Mouse (Mus musculus) stomach, embryonic 15.5 days (tissue): Measurements from ENCODE around the gene Fndc10. TPM values are rescaled to one million over a fixed set of nuclear protein-coding genes. Genes with fewer than 3 reads are reported as not detected.

ENCODE experiments used
- ATAC-seq: fragments of 200-750 bp; cut with Nextera tagmentation; 2 replicates; pipeline ENCODE4 v1.8.0; 2017; ENCODE audit warnings: low read depth, moderate number of reproducible peaks, moderate TSS enrichment; ENCODE audit not compliant: insufficient read depth, low FRiP score
- H3K27ac ChIP-seq: fragments of 300-500 bp; sonication (generic); 2 replicates; pipeline ENCODE4 v1.5.1; 2015; ENCODE audit warnings: mild to moderate bottlenecking, inconsistent platforms
- H3K27me3 ChIP-seq: fragments of 300-500 bp; sonication (generic); replicated peaks from 2 replicates; pipeline ENCODE4 v1.6.1; 2015; ENCODE audit warnings: inconsistent platforms
- H3K36me3 ChIP-seq: fragments of 300-500 bp; sonication (generic); 2 replicates; pipeline ENCODE4 v1.6.1; 2015; ENCODE audit warnings: inconsistent platforms
- H3K4me1 ChIP-seq: fragments of 300-500 bp; sonication (generic); 2 replicates; pipeline ENCODE4 v1.6.1; 2015; ENCODE audit warnings: inconsistent platforms
- H3K4me2 ChIP-seq: fragments of 300-500 bp; sonication (generic); 2 replicates; pipeline ENCODE4 v1.6.1; 2015; ENCODE audit warnings: mild to moderate bottlenecking, inconsistent platforms
- H3K4me3 ChIP-seq: fragments of 300-500 bp; sonication (generic); replicated peaks from 2 replicates; pipeline ENCODE4 v1.5.1; 2015; ENCODE audit warnings: inconsistent platforms
- H3K9ac ChIP-seq: fragments of 300-500 bp; sonication (generic); 2 replicates; pipeline ENCODE4 v1.6.1; 2015; ENCODE audit warnings: inconsistent platforms
- H3K9me3 ChIP-seq: fragments of 300-500 bp; sonication (generic); 2 replicates; pipeline ENCODE4 v1.6.1; 2016; ENCODE audit warnings: inconsistent platforms
- WGBS: fragments of 180-500 bp; shearing (Covaris S2); methylation state at CpG from one replicate; pipeline ENCODE4 v1.1.7; 2015; 5-methylcytosine and 5-hydroxymethylcytosine counted together
- polyA plus RNA-seq: library from polyadenylated mRNA; unstranded; fragments of >200 nt; fragmentation: Nextera tagmentation; extraction: Ambion mirVana; gene quantifications from 2 replicates; pipeline ENCODE4 v1.2.1, GENCODE M21; 2015

The Fndc10 gene
- polyA plus RNA-seq, 1 experiment from 2014 or later: 10.0 TPM

DNA sequence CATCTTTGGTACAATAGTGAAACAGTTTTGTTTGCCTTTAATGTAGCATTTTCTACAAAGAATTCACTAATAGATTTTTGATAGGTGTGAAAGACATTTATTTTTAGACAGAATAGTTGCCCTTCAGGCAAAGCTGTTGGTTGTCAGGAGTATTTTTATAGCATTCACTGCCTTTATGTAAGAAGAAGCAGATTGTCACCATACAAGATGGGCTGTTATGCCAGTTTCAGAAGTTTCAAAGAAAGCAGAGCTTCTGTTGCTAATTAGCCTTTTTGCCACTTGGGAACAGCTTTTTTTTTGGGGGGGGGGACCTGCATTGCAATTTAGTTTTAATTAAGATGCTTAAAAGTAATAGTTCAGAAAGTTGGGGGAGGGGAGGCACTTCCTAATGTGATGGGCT, 14.8 kb downstream of the Fndc10 start:
- Histone ChIP-seq H3K4me3 (no peak overlapping the region), H3K36me3 (no peaks in the 10 kb centered on the region), H3K9me3 (no peaks in the 10 kb centered on the region), H3K27ac (no peak overlapping the region), H3K4me2 (no peak overlapping the region), H3K4me1 (0 out of 2 replicates have a peak, but pooled peaks cover 6% of the 10 kb centered on the region), H3K27me3 (no peaks in the 10 kb centered on the region), H3K9ac (no peak overlapping the region)
- ATAC-seq: no peak

DNA sequence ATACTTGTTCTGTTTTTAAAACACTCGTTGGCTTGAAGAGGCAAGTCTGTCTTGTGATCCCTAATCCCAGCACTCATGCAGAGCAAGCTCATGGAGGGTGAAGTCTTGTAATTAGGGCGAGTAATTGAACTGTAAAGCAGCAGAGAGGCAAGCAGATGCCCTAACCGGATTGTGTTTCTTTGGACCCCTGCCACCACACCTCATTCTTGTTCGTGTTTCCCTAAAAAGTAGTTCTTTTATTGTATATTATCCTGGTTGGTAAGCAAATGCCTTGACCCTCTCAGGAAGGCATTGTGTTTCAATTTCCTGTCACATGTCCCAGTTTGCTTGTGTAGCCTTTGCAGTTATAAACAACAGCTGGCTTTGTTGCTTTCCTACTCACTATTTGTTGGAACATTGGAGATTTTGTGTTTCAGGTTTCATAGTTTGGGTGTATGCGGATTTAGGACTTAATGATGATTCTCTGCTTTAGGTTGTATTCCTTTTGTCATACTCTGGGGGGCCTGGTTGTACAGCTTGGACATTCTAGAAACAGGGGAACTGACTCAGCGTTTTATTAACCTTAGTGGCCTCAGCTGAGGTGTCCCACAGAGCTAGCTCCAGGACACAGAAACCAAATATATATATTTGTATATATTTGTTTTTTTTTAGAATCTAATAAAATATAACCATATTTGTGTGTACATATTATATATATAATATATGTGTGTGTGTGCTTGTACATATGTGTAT, 16.5 kb downstream of the Fndc10 start:
- Histone ChIP-seq H3K4me2 (no peak overlapping the region), H3K27ac (peak overlapping the region; percentile 6; the same call in 1 of the 2 replicates), H3K4me1 (0 out of 2 replicates have a peak, but pooled peaks cover 6% of the 10 kb centered on the region), H3K9ac (no peak overlapping the region), H3K36me3 (peaks cover 5% of the 10 kb centered on the region), H3K27me3 (no peaks in the 10 kb centered on the region), H3K9me3 (no peaks in the 10 kb centered on the region), H3K4me3 (no peak overlapping the region)
- ATAC-seq: no peak
- WGBS: 60% methylated on average over 6 of the region's 6 CpGs

DNA sequence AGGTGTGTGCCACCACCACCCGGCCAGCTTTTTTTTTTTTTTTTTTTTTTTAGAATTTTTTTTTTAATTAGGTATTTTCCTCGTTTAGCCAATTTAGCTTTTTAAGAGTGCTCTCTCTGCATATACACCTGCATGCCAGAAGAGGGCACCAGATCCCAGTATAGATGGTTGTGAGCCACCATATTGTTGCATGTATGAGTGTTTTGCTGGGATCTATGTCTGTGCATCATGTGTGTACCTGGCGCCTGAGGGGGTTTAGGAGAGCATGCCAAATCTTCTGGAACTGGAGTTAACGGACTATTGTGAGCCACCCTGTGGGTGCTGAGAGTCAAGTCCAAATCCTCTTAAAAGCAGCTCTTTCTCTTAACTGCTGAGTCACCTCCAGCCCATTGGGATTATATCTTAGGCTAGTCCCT, 27.5 kb downstream of the Fndc10 start:
- 71% methylated on average over 4 of the region's 4 CpGs for WGBS

DNA sequence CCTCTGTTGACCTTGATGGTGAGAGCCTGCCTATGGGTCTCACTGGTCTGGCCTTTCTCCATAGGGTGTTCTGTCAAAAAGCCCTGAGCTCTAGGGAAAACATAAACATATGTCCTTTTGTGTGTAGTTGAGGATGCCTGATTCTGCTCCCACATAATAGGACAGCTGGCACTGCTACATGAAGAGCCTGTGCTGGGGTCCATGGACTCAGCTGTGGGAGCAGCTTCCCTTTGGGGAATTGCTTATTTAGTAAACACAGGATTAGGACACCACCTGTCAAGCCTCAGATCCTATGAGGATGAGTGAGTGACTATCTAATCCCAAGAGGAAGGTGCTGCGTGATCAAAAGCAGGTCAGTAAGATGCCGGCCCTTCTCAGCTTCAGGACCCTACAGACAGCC, 33.9 kb downstream of the Fndc10 start:
- ATAC-seq: no peak
- Histone ChIP-seq H3K9ac (no peak overlapping the region), H3K4me2 (no peak overlapping the region), H3K4me3 (no peak overlapping the region), H3K9me3 (no peaks in the 10 kb centered on the region), H3K4me1 (no peaks in the 10 kb centered on the region), H3K27me3 (no peaks in the 10 kb centered on the region), H3K27ac (no peak overlapping the region), H3K36me3 (peaks cover 9% of the 10 kb centered on the region)
- WGBS: 77% methylated on average over 2 of the region's 2 CpGs

More for the DNA sequence above, 27.5 kb downstream of the Fndc10 start:
- Histone ChIP-seq H3K27ac (no peak overlapping the region), H3K4me3 (no peak overlapping the region), H3K9ac (no peak overlapping the region), H3K36me3 (peaks cover 9% of the 10 kb centered on the region; the same call in 1 of the 2 replicates), H3K4me2 (no peak overlapping the region), H3K9me3 (no peaks in the 10 kb centered on the region), H3K27me3 (no peaks in the 10 kb centered on the region), H3K4me1 (no peaks in the 10 kb centered on the region)
- ATAC-seq: no peak

DNA sequence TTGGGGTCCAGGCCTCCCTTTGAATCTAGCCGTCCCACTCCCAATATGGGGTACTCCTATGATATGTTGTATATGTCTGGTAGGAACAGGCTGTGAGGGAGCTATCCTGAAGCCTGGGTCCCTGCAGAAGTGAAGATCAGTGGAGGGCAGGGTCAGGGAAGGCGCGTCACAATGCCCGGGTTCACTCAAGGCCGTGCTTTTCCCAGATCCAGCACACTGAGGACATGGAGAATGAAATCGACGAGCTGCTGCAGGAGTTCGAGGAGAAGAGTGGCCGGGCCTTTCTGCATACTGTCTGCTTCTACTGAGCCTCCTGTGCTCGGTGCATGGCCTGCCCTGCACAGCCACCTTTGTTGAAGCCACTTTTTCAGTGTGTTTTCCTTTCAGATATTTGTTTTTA, 39.1 kb downstream of the Fndc10 start:
- no peak overlapping the region for H3K9ac ChIP-seq
- no peak overlapping the region; the same call in 1 of the 2 replicates for H3K4me2 ChIP-seq
- WGBS: 88% methylated on average over 10 of the region's 10 CpGs
- H3K4me1 ChIP-seq: peaks cover 14% of the 10 kb centered on the region
- H3K9me3 ChIP-seq: no peaks in the 10 kb centered on the region
- ATAC-seq: no peak
- no peak overlapping the region for H3K27ac ChIP-seq
- no peak overlapping the region; the same call in 1 of the 2 replicates for H3K4me3 ChIP-seq
- H3K27me3 ChIP-seq: no peaks in the 10 kb centered on the region
- H3K36me3 ChIP-seq: peaks cover 4% of the 10 kb centered on the region; the same call in 1 of the 2 replicates

DNA sequence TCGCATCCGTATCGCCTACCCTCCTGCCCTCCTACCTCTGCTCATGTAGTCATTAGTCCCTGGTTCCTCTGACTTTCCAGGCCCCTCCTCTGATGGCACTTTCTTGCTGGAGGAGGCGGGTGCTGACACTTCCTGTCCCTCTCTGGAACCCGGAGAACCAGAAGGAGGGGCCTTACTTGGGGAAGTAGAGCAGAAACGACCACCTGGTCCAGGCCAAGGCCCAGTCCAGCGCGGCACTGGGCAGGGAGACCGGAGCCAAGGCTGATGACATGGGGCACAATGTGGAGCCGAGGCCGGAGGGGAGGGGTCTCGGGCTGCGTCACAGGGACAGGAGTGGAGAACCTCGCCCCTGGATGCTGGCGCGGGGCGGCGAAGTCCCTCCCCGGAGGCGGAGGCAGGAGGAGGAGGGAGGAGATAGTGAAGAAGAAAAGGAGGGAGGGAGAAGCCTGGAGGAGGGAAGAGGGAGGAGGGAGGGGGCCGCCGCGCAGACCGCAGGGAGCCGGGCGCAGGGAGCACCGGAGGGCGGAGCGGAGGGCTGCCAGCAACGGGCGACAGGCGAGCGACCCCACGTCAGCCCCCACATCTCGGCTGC, 40.3 kb downstream of the Fndc10 start, which contains the start of gene Tmem240:
TSS of gene Tmem240 (plus strand) at position 451 of the 592 bp plus-strand sequence.
- Histone ChIP-seq H3K4me2 (peak within 1 kb of the TSS; percentile 67), H3K9me3 (no peaks in the 10 kb centered on the region), H3K27ac (peak within 1 kb of the TSS; percentile 92), H3K9ac (peak within 1 kb of the TSS; percentile 75), H3K4me1 (peaks cover 14% of the 10 kb centered on the region), H3K27me3 (no peaks in the 10 kb centered on the region), H3K4me3 (peak within 1 kb of the TSS; percentile 86), H3K36me3 (peaks cover 4% of the 10 kb centered on the region; the same call in 1 of the 2 replicates)
- 1% methylated on average over 33 of the region's 35 CpGs for WGBS
- ATAC-seq: peak; percentile 87

DNA sequence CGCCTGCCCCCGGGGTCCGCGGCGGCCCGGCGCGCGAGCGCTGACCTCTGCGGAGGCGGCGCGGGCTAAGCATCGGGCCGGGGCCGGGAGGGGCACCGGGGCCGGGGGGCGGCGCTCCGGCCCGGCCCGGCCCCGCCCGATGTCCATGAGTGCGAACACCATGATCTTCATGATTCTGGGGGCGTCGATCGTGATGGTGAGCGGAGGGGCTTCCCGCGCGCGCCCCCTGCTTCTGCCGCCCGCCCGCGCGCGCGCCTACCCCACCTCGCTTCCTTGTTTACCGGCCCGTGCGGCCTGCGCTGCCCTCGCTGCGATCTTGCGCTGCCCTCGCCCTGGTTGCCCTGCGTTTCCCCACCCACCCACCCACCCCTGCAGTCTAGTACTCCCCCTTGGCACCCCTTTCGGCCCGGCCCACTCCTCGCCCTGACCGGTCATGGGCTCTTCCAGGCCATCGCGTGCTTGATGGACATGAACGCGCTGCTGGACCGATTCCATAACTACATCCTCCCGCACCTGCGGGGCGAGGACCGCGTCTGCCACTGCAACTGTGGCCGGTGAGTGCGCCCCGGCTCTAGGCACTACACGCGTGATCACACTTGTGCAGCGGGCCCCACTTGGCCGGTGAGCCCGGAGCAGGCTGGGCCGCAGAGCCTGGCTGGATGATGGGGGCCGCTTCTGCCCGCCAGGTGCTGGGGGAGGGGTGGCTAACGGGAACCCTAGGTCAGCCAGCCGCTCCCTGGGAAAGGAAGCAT, 41.0 kb downstream of the Fndc10 start:
- Histone ChIP-seq H3K4me2 (peak overlapping the region; percentile 67), H3K9ac (peak overlapping the region; percentile 75), H3K4me3 (peak overlapping the region; percentile 86), H3K27me3 (no peaks in the 10 kb centered on the region), H3K9me3 (no peaks in the 10 kb centered on the region), H3K27ac (peak overlapping the region; percentile 92), H3K4me1 (peaks cover 14% of the 10 kb centered on the region), H3K36me3 (peaks cover 10% of the 10 kb centered on the region; the same call in 1 of the 2 replicates)
- under 1% methylated on average over 62 of the region's 79 CpGs for WGBS
- peak; percentile 63 for ATAC-seq

DNA sequence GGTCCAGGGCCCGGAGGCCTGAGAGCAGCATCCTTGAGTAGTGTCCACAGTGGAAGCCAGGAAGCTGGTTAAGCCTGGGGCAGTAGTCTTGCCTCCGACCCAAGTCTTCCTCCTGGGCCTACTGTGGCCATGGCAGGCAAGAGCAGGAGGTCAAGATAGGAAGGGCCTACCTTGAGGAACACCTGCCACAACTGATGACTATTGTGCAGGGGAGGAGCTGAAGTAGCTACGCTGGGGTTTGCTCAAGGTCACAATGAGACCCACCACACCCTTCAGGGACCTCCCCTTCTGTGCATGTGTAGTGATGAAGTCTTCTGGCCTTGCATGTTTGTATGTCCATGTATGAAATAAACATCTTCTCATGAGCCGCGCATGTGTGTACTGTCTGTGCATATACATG, 41.6 kb downstream of the Fndc10 start:
- H3K27me3 ChIP-seq: no peaks in the 10 kb centered on the region
- peak overlapping the region; percentile 67 for H3K4me2 ChIP-seq
- H3K9ac ChIP-seq: 0 out of 2 replicates have a peak overlapping the region, but pooled peaks have one; percentile 75
- H3K4me3 ChIP-seq: peak overlapping the region; percentile 86
- no peaks in the 10 kb centered on the region for H3K9me3 ChIP-seq
- ATAC-seq: no peak
- 62% methylated on average over 5 of the region's 5 CpGs for WGBS
- H3K4me1 ChIP-seq: peaks cover 14% of the 10 kb centered on the region
- peaks cover 16% of the 10 kb centered on the region; the same call in 1 of the 2 replicates for H3K36me3 ChIP-seq
- no peak overlapping the region for H3K27ac ChIP-seq

DNA sequence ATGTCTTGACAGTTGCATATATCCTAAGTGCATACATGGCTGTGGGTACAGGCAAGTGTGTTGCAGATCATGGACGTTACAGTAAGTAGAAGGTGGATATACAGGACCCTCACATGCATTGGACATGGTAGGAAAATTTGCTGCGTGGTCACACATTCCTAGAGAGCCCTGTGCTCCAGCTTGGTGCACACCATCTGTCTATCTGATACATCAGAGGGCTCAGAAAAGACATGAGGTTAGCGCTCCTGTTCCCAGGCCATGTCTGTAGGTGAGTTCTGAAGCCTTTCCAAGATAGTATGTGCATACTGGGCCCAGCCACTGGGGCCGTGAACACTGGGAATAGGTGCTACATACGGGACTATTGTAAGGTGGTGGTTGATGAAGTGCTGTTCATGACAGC, 42.3 kb downstream of the Fndc10 start:
- WGBS: 92% methylated on average over 5 of the region's 5 CpGs

DNA sequence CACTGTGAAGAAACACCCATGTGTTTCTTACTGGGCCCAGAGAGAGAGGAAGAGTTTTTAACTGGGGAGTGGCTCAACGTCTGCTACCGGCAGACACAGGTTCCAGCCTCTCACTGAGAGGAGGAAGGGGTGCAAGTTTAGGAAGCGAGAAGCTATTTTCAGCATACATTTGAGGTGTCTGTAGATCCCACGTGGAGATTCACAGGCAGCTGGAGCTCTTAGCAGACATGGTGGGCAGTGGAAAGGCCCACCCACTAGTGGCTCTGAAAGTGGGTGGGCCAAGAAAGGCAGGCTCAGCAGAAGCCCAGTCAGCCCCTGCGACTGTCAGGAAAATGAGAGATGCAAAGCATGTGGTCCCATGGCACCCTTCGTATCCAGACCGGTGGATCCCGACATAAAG, 44.1 kb downstream of the Fndc10 start:
- H3K4me1 ChIP-seq: peaks cover 14% of the 10 kb centered on the region
- no peak overlapping the region for H3K4me2 ChIP-seq
- H3K27ac ChIP-seq: no peak overlapping the region
- no peaks in the 10 kb centered on the region for H3K9me3 ChIP-seq
- 49% methylated on average over 8 of the region's 8 CpGs for WGBS
- no peaks in the 10 kb centered on the region for H3K27me3 ChIP-seq
- no peak overlapping the region for H3K4me3 ChIP-seq
- peaks cover 27% of the 10 kb centered on the region; the same call in 1 of the 2 replicates for H3K36me3 ChIP-seq
- ATAC-seq: no peak
- no peak overlapping the region for H3K9ac ChIP-seq

More for the DNA sequence above, 42.3 kb downstream of the Fndc10 start:
- no peaks in the 10 kb centered on the region for H3K9me3 ChIP-seq
- no peak overlapping the region for H3K4me3 ChIP-seq
- H3K36me3 ChIP-seq: peaks cover 16% of the 10 kb centered on the region; the same call in 1 of the 2 replicates
- ATAC-seq: no peak
- H3K4me2 ChIP-seq: no peak overlapping the region
- H3K27me3 ChIP-seq: no peaks in the 10 kb centered on the region
- H3K4me1 ChIP-seq: peaks cover 14% of the 10 kb centered on the region
- H3K9ac ChIP-seq: no peak overlapping the region
- H3K27ac ChIP-seq: no peak overlapping the region

DNA sequence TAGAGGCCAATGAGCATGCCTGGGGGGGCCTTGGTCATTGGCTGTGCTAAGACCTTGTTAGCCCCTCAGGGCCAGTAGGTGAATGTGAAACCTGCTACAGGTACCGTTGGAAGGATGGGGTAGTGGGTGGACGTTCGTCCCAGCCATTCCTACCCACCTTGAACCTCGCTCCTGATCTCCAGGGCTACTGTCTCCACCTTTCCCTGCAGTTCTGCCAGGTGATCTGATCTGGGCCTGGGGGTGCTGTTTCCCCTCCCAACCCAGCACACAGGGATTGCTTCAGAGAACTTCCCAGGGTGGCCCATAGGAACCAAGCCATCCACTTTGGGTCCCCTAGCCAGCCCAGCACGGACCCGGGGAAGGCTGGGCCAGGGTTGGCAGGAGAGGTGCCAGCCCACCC, 45.0 kb downstream of the Fndc10 start:
- H3K9ac ChIP-seq: no peak overlapping the region
- ATAC-seq: no peak
- WGBS: 80% methylated on average over 6 of the region's 6 CpGs
- no peak overlapping the region for H3K4me3 ChIP-seq
- no peak overlapping the region for H3K27ac ChIP-seq
- no peaks in the 10 kb centered on the region for H3K9me3 ChIP-seq
- H3K4me1 ChIP-seq: peaks cover 9% of the 10 kb centered on the region; the same call in 1 of the 2 replicates
- H3K36me3 ChIP-seq: peaks cover 31% of the 10 kb centered on the region; the same call in 1 of the 2 replicates
- H3K4me2 ChIP-seq: no peak overlapping the region
- no peaks in the 10 kb centered on the region for H3K27me3 ChIP-seq
